Mouse (Mus musculus): ENCODE data around the gene Gm49486.

DNA sequence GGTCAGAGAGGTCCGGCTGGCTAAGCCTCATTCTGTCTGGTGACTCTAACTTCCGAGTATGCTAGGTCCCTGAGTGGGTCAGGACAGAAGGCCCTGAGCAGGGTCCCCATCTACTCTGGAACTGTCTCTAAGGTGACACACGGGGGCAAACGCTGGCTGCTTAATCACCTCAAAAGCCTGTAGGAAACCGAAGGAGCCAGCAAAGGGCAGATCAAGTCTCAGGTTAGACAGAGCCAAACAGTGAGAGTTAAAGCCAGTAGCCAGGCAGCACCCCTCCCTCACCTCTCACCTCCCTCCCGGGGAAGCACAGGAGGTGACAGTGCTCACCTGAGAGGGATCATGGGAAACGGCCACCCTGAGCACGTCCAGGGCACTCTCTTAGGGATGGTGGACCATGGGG is 74.5 kb downstream of the Gm49486 start:
- TF ChIP-seq POLR2A (IDR thresholded peaks at IDR 0.05; ENCODE audit: insufficient read length, low read depth) (no peak), MAX (IDR thresholded peaks at IDR 0.05; ENCODE audit: low read depth) (no peak), TCF12 (IDR thresholded peaks at IDR 0.05; ENCODE audit: insufficient read depth, poor library complexity, severe bottlenecking) (no peak), SRF (IDR thresholded peaks at IDR 0.05; ENCODE audit: control insufficient read depth, insufficient read length, low read depth) (no peak), MYOG (IDR thresholded peaks at IDR 0.05; ENCODE audit: control insufficient read depth in 1 of 3, insufficient read depth in 1 of 3, insufficient read length in 2 of 3, low read depth in 2 of 3) (no peak)
